Mouse (Mus musculus): ENCODE results near the gene Zer1. TPM values are rescaled to one million over a fixed set of nuclear protein-coding genes. Genes with fewer than 3 reads are reported as not detected.
"Not testable (repeated sequence)": the region's sequence is repeated elsewhere in the genome, so short reads cannot be mapped to it uniquely, and the experiment has no call there.

Zer1 gene
- polyA plus RNA-seq (2016; fragmentation: Nextera tagmentation; extraction: Ambion mirVana) = 10.6 and 11.1 TPM in 2 replicates

DNA sequence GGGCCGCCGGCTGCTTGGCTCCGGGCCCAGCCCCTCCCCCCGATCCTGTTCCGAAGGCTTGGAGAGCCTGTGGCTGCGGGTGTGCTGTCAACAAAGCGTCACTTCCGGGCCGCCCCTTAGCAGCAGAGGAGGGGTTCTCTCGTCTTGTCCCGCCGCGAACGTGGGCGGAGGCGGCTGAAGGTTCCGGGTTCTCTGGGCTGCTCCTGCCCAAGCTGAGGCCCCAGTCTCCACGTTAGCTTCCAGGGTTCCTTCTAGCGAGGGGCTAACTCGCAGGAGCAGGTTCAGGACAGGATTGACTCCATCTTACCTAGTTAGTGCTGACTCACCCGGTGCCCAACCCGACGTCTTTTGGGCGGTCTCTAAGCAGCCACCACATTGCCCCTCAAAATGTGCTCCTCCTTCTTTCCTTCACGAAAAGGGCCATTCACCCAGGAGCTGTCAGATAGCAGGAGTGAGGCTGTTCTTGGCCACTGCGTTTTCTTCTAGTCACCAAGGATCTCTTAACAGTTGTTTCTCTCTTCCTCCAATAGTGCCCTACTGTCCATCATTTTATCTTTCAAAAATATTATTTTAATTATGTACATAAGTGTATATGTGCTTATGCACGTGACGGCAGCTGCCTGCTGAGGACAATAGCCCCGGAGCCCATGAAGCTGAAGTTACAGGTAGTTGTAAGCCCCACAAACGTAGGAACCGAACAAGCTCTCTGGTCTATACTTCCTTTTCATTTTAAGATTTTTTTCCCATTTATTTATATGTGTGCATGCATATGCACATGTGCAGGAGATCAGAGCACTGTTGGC is at the start of gene Zer1:
Gene Zer1, minus strand, starts transcription at position 114 of the 803 bp plus-strand sequence.
- H3K27me3 ChIP-seq (replicated peaks) = no peaks in the 10 kb centered on the region
- H3K36me3 ChIP-seq = no peaks in the 10 kb centered on the region
- WGBS = 11% methylated on average over 31 of the region's 31 CpGs
- peaks cover 32% of the 10 kb centered on the region for H3K4me1 ChIP-seq
- peak; percentile 88 for ATAC-seq (ENCODE audit: low FRiP score, low read depth)
- H3K9me3 ChIP-seq = no peaks in the 10 kb centered on the region
- peak within 1 kb of the TSS; percentile 84 for H3K4me2 ChIP-seq (replicated peaks)
- H3K9ac ChIP-seq = peak within 1 kb of the TSS; percentile 87
- peak within 1 kb of the TSS; percentile 80 for H3K4me3 ChIP-seq
- peak within 1 kb of the TSS; percentile 76 for H3K27ac ChIP-seq

- H3K9me3 ChIP-seq = no peaks in the 10 kb centered on the region
- peaks cover 22% of the 10 kb centered on the region for H3K4me1 ChIP-seq
- WGBS = 97% methylated on average over 20 of the region's 20 CpGs
- peaks cover 40% of the 10 kb centered on the region for H3K36me3 ChIP-seq
- H3K4me2 ChIP-seq (replicated peaks) = no peak overlapping the region
- no peak for ATAC-seq (ENCODE audit: low FRiP score, low read depth)
- peaks cover 3% of the 10 kb centered on the region; the same call in 1 of the 2 replicates for H3K27me3 ChIP-seq (replicated peaks)
- no peak overlapping the region for H3K27ac ChIP-seq
- H3K9ac ChIP-seq = no peak overlapping the region
- H3K4me3 ChIP-seq = no peak overlapping the region
These were observed 49.3 kb upstream of the Zer1 start for GRCm38 (mm10) chr2:30173541-30174240.

GRCm38 (mm10) chr2:30171997-30172382 is 47.6 kb upstream of the Zer1 start:
- 0 out of 2 replicates have a peak, but pooled peaks cover 2% of the 10 kb centered on the region for H3K9me3 ChIP-seq
- ATAC-seq (ENCODE audit: low FRiP score, low read depth) = peak; percentile 54; the same call in 1 of the 2 replicates
- peak overlapping the region; percentile 69 for H3K9ac ChIP-seq
- H3K4me1 ChIP-seq = peaks cover 14% of the 10 kb centered on the region
- peak overlapping the region; percentile 77 for H3K27ac ChIP-seq
- peaks cover 40% of the 10 kb centered on the region for H3K36me3 ChIP-seq
- WGBS = 3% methylated on average over 19 of the region's 19 CpGs
- peak overlapping the region; percentile 87 for H3K4me2 ChIP-seq (replicated peaks)
- peaks cover 3% of the 10 kb centered on the region; the same call in 1 of the 2 replicates for H3K27me3 ChIP-seq (replicated peaks)
- peak overlapping the region; percentile 69 for H3K4me3 ChIP-seq

GRCm38 (mm10) chr2:30171371-30171996 is 47.1 kb upstream of the Zer1 start, which contains the start of gene Endog:
Endog (plus strand) TSS chr2:30171493.
- Histone ChIP-seq H3K4me1 (peaks cover 12% of the 10 kb centered on the region), H3K27me3 (replicated peaks) (peaks cover 3% of the 10 kb centered on the region; the same call in 1 of the 2 replicates), H3K4me3 (peak within 1 kb of the TSS; percentile 69), H3K27ac (peak within 1 kb of the TSS; percentile 77), H3K4me2 (replicated peaks) (peak within 1 kb of the TSS; percentile 87), H3K9ac (peak within 1 kb of the TSS; percentile 69), H3K9me3 (peaks cover 7% of the 10 kb centered on the region; the same call in 1 of the 2 replicates), H3K36me3 (peaks cover 39% of the 10 kb centered on the region)
- under 1% methylated on average over 75 of the region's 75 CpGs for WGBS
- peak; percentile 92 for ATAC-seq (ENCODE audit: low FRiP score, low read depth)

DNA sequence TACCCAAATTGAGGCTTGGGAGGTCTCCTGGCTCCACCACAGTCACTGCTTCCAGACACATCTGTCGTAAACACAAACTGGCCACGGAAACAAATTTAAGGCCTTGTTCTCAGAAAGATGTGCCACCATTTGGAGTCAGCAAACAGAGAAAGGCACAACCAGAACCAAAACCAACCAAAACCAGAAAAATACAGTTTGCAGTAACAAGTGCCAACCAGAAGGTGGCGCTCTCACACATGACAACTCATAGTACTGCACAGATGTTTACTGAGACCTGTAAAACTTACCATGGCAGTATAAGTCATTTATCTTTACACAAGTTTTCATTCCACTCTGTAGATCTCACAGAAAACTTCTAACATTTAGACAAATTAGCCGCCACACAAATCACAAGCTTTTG is 42.3 kb upstream of the Zer1 start:
- Histone ChIP-seq H3K27ac (no peak overlapping the region), H3K36me3 (no peaks in the 10 kb centered on the region), H3K4me1 (0 out of 2 replicates have a peak, but pooled peaks cover under 1% of the 10 kb centered on the region), H3K9me3 (peaks cover 12% of the 10 kb centered on the region; the same call in 1 of the 2 replicates), H3K27me3 (replicated peaks) (no peaks in the 10 kb centered on the region), H3K9ac (no peak overlapping the region), H3K4me2 (replicated peaks) (no peak overlapping the region), H3K4me3 (no peak overlapping the region)
- WGBS = 61% methylated on average over 4 of the region's 4 CpGs
- ATAC-seq (ENCODE audit: low FRiP score, low read depth) = no peak

GRCm38 (mm10) chr2:30164340-30164932 is 40.1 kb upstream of the Zer1 start:
- no peaks in the 10 kb centered on the region for H3K4me1 ChIP-seq
- H3K4me3 ChIP-seq = no peak overlapping the region
- no peak overlapping the region for H3K4me2 ChIP-seq (replicated peaks)
- no peak for ATAC-seq (ENCODE audit: low FRiP score, low read depth)
- no peaks in the 10 kb centered on the region for H3K36me3 ChIP-seq
- H3K27ac ChIP-seq = no peak overlapping the region
- 61% methylated on average over 9 of the region's 9 CpGs for WGBS
- H3K9ac ChIP-seq = no peak overlapping the region
- peaks cover 12% of the 10 kb centered on the region; the same call in 1 of the 2 replicates for H3K9me3 ChIP-seq
- H3K27me3 ChIP-seq (replicated peaks) = no peaks in the 10 kb centered on the region

GRCm38 (mm10) chr2:30161809-30162208 is 37.4 kb upstream of the Zer1 start:
- Histone ChIP-seq H3K27me3 (replicated peaks) (no peaks in the 10 kb centered on the region), H3K36me3 (no peaks in the 10 kb centered on the region), H3K27ac (no peak overlapping the region), H3K4me1 (no peaks in the 10 kb centered on the region), H3K4me3 (no peak overlapping the region), H3K4me2 (replicated peaks) (no peak overlapping the region), H3K9ac (no peak overlapping the region), H3K9me3 (peaks cover 8% of the 10 kb centered on the region; the same call in 1 of the 2 replicates)
- no peak for ATAC-seq (ENCODE audit: low FRiP score, low read depth)

DNA sequence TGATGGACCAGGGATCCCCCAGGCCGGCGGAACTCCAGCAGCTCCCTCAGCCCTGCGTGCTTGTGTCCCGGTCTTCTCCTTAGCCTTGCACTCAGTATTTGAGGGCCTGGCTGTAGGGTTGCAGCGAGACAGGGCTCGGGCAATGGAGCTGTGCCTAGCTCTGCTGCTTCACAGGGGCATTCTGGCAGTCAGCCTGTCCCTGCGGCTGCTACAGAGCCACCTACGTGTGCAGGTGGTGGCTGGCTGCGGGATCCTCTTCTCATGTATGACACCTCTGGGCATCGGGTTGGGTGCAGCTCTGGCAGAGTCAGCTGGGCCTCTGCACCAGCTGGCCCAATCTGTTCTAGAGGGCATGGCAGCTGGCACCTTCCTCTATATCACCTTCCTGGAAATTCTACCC is 35.5 kb upstream of the Zer1 start:
- not testable (repeated sequence) for H3K9ac ChIP-seq; H3K27me3 ChIP-seq (replicated peaks); H3K4me3 ChIP-seq; H3K4me1 ChIP-seq; ATAC-seq (ENCODE audit: low FRiP score, low read depth); H3K27ac ChIP-seq; H3K4me2 ChIP-seq (replicated peaks); H3K36me3 ChIP-seq; H3K9me3 ChIP-seq
- 85% methylated on average over 8 of the region's 10 CpGs for WGBS

DNA sequence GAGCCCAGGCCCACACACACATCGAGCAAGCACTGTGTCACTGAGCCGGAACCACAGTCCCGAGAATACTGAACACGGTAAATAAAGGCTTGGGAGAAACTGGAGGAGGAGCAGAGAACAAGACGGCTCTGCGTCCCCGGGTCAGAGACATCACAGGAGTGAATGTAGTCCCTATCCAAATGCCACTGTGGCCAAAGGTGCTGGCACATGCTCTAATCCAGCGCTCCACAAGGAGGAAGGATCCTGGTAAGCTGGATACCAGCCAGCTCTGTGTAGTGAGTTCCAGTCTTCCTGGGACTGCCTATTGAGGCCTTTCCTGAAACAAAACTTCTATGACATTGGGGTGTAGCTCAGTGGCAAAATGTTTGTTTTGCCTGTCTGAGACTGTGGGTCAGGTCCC is 28.2 kb upstream of the Zer1 start:
- ATAC-seq (ENCODE audit: low FRiP score, low read depth) = no peak

GRCm38 (mm10) chr2:30151840-30152239 is 27.5 kb upstream of the Zer1 start:
- no peak overlapping the region for H3K4me2 ChIP-seq (replicated peaks)
- no peak for ATAC-seq (ENCODE audit: low FRiP score, low read depth)
- H3K4me1 ChIP-seq = no peaks in the 10 kb centered on the region
- no peak overlapping the region for H3K9ac ChIP-seq
- H3K4me3 ChIP-seq = no peak overlapping the region
- H3K27me3 ChIP-seq (replicated peaks) = no peaks in the 10 kb centered on the region
- H3K9me3 ChIP-seq = no peaks in the 10 kb centered on the region
- H3K27ac ChIP-seq = no peak overlapping the region
- H3K36me3 ChIP-seq = peaks cover 50% of the 10 kb centered on the region
- 89% methylated on average over 11 of the region's 11 CpGs for WGBS

More for the DNA sequence above, 28.2 kb upstream of the Zer1 start:
- no peak overlapping the region for H3K27ac ChIP-seq
- no peak overlapping the region for H3K9ac ChIP-seq
- H3K27me3 ChIP-seq (replicated peaks) = no peaks in the 10 kb centered on the region
- no peak overlapping the region for H3K4me2 ChIP-seq (replicated peaks)
- H3K4me1 ChIP-seq = no peaks in the 10 kb centered on the region
- 83% methylated on average over 8 of the region's 8 CpGs for WGBS
- peaks cover 42% of the 10 kb centered on the region for H3K36me3 ChIP-seq
- no peaks in the 10 kb centered on the region for H3K9me3 ChIP-seq
- H3K4me3 ChIP-seq = no peak overlapping the region

DNA sequence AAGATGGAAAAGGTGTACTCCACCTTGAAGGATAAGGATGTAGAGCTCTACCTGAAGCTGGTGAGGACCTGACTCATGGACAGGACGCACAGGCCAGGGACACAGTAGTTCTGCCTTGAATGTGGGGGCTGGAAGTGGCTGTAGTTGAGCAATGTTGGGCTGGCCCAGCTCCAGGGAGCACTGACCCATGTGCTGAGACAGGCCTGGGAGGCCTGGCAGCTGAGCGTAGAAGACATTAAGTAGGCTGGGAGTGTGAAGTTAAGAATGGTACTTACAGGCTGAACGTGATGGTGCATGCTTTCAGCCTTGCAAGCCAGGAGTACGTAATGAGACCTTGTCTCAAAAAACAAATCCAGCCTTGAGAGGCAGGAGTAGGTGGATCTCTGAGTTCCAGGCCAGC is 23.1 kb upstream of the Zer1 start:
- H3K27me3 ChIP-seq (replicated peaks) = no peaks in the 10 kb centered on the region
- H3K9ac ChIP-seq = no peak overlapping the region
- ATAC-seq (ENCODE audit: low FRiP score, low read depth) = no peak
- WGBS = 92% methylated on average over 4 of the region's 4 CpGs
- no peaks in the 10 kb centered on the region for H3K9me3 ChIP-seq
- H3K4me1 ChIP-seq = no peaks in the 10 kb centered on the region
- no peak overlapping the region for H3K4me2 ChIP-seq (replicated peaks)
- H3K36me3 ChIP-seq = peaks cover 89% of the 10 kb centered on the region
- no peak overlapping the region for H3K27ac ChIP-seq
- H3K4me3 ChIP-seq = no peak overlapping the region
